Mouse (Mus musculus): Measurements from ENCODE around the gene Klhl35.
"Not testable (repeated sequence)": the region's sequence is repeated elsewhere in the genome, so short reads cannot be mapped to it uniquely, and the experiment has no call there.

Gene Klhl35

DNA sequence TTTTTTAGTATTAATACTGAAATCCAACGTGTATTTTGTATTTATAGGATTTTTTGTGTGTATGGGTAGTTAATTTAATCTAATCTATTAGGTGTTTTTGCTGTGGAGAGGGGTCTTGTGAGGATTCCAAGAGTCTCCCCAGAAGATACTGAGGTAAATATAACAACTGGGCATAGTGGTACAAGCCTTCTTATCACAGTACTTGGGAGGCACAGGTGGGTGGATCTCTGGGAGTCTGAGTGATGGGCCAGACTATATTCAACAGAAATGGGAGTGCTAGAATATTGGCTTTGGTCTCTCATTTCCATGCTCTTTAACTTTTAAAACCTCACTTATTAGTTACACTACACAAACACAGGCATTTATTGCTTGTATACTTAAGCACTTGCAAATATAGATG, 35.3 kb downstream of the Klhl35 start:
- DNase-seq: no peak

DNA sequence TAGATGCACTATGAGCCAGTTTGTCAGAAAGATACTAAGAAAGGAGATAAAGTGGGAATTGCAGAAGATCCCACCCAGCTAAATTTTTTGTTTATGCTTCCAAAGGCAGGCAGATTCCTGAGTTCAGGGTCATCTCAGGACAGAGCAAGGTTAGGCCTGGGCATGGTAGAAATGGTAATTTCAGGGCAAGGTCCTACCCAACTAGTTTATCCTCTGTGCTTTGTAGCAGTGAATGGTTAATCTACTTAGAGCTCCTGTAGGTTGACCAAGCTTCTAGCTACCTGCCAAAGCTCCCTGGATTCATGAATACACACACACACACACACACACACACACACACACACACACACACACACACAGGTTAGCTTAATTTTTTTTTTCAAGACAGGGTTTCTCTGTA, 38.8 kb downstream of the Klhl35 start:
- no peak for DNase-seq

DNA sequence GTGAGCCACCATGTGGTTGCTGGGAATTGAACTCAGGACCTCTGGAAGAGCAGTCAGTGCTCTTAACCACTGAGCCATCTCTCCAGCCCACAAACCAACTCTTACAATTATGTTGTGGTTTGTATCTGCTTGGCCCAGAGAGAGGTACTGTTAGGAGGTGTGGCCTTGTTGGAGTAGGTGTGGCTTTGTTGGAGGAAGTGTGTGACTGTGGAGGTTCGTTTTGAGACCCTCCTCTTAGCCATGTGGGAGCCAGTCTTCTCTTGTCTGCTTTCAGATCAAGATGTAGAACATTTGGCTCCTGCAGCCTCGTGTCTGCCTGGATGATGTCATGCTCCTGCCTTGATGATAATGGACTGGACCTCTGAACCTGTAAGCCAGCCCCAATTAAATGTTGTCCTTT, 42.4 kb downstream of the Klhl35 start:
- not testable (repeated sequence) for DNase-seq

DNA sequence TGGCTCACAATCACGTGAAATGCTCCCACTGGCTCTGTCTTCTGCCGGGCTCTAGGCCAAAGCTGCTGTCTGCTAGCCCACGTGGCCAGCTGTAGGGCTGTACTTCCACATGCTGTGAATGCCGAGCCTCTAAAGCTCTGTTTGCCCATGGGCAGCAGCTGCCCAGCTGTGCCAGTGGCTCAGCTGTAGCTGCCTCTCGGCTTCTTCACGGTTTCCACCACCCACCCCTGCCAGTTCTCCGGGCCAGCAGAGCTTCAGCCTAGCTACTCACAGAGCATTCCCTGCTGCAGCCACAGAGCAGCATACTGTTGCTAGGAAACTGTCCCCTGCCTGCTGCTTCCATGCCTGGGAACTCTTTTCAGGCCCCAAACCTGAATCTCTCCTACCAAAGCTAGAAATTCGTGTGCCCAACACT, 44.3 kb downstream of the Klhl35 start:
- DNase-seq: no peak

DNA sequence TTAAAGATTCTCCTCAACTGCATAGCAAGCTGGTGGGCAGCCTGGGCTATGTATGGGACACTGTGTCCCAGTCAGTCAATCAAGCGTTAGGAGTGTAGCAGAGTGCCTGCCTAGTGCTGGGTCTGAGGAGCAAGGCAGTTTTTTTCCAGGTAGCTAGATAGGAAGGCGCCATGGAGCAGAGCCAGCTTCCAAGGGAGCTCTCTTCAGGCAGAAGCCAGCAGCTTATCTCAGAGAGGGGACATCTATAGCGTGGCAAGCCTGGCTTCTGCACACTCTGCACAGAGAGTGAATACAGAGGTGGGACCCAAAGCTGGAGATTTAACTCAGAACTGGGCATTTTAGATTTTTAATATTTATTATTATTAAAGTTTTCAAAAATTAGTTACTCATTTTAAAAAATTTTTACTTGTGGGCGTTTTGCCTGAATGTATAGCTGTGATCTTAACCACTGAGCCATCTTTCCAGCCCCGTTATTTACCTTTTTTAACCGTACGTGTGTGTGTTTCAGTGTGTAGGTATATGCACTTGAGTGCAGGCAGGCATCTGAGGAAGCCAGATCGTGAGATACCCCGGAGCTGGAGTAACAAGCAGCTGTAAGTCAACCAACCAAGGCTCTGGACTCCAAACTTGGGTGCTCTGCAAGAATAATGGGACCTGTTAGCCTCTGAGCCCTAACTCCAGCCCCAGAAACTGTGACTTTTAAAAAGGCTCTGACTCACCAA, 50.4 kb downstream of the Klhl35 start:
- DNase-seq: no peak

DNA sequence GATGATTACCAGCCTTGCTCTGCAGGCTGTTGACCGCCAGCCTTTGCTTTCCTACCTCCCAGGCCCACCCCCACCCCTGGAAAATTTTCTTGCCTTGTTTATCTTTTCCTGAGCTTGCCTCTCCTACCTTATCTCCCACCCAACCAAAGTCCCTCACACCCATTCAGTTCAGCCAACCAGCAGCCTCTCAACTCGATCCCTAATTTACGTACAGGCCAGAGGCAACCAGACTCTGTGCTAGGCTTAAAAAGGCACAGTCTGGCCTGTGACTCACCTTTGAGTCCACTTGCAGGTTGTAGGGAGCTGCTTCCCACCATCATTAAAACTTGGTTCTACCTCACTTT, 51.0 kb downstream of the Klhl35 start:
- DNase-seq: no peak

DNA sequence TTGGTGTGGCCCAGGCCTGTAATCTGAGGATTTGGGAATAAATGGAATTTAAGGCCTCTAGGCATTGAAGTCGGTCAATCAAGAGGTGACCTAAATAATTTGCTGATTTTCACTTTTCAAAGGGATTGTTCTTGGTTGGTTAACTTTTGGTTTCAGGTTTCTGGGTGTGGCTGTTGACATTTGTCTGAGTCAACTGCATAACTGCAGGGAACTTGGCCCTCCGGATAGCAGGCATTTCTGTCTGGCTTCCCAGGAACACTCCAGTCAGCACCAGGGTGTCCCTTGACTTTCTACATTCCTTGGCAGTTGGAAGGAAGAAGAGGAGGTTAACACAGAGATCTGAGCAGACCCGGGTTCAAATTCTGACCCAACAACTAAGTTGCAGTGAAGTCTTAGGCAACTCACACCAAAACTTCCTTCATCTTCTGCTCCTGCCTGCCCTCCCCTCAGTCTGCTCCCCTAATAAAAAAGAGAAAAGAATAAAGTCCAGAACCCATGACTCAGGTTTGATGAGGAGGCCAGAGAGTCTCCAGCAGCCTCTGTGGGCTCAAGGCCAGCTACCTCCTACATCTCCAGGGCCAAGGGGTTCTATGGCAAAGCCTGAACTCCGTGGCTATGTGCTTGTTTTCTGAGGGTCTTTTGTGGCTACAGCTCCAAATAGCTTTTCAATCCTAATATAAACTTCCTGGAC, 53.3 kb downstream of the Klhl35 start:
- no peak for DNase-seq

DNA sequence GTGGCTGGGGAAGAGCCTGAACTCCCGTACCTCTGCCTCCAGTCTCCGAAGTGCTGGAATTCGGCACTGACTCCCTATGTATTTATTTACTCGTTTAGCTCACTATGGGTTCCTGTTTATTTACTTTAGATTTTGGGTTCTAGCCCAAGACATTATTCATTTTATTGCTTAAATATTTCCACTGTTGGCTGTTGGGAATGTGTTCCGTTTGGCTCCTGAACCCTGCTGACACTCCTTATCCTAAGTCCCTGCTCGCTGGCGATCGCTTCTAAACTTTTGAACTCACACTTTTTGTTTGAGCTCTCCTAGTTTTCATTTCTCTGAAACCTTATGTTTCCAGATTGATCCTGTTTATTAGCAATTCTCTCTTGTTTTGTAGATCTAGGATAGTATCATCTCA, 57.3 kb downstream of the Klhl35 start:
- DNase-seq: no peak
